Mouse (Mus musculus) thymus, postnatal 36 days (tissue): ENCODE results near the gene Nisch.
A peak's percentile ranks its signal among the peaks of the same experiment; 100 is the strongest.

Experiments
- DNase-seq, 2 experiments: peaks; one replicate each; pipeline ENCODE4 v3.0.0; 2022; ENCODE audit warnings: mixed read lengths in 2 of 2

Nisch gene

DNA sequence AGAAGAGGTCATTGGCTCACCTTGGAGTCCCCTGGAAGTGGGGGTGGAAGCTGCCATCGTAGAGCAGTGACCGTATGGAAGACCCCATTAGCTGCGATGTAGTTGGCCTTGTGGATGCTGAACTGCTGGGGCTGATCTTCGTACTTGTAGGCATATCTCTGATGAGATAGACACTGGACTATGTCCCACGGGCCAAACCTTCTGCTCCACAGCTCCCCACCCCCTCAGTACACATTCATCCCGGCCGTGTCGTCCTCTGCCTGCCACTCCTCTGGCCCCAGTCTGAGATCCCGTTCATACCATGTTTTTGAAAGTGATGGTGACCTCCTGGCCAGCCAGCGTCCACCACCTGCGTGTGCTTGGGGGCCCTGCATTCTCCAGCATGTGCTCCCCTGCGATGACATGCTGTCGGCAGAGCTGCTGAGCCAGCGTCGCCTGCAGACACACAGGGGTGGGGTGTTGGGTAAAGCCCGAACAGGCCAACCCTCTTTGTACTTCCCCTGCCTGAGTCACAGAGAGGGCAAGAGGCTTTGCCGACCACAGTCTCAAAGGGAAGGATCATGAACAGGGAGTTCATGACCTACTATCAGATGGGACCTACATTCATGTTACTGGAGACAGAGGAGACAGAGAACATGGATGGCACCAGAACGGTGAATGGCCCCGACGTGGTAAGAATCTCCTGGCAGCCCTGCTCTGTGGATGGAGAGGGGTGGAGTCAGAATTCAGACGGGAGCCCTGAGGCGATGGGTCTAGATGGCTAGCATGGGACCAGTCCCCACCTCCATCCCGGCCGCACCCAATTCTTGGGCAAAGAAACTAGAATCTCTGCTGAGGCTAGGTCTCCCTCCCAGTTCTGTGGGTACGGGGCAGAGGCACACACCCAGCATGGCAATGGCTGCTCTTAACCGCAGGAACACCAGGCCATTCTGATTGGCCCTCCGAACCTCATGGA, 56.3 kb downstream of the Nisch start:
- DNase-seq, result no peak

DNA sequence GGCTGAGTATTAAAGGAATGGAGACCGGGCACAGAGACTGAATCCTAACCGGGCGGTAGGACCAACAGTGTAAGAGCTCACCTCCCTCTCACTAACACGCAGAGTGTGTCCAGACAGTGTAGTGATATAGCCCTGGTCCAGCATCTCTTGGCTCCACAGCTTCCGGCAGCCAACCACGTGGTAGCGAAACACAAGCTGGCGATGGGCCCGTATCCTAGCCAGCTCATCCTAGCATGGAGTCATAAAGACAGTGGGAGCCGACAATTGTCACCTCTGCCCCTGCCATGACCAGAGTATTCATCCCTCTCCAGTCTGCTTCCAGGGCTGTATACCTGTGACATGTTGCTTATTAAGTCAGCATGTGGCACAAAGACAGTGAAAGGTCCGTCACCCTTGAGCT, 71.1 kb downstream of the Nisch start:
- DNase-seq, result no peak

DNA sequence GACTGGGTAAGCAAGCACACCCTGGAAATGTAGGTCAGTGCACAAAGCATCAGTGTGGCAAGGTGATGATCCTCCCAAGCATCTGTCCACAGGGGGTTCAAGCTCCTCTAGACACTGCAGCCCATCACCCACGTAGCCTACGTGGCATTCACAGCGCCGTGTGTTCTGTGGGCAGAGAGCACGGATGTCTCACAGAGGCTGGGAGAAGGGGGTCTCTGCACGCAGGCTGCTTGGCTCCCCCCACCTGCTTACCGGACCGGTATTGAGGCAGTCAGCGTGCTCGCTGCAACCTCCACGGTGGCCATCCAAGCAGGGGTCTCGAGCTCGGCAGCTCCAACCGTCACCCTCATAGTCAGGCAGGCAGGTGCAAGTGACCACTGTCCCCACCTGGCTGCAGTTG, 75.7 kb downstream of the Nisch start:
- DNase-seq, result no peak

DNA sequence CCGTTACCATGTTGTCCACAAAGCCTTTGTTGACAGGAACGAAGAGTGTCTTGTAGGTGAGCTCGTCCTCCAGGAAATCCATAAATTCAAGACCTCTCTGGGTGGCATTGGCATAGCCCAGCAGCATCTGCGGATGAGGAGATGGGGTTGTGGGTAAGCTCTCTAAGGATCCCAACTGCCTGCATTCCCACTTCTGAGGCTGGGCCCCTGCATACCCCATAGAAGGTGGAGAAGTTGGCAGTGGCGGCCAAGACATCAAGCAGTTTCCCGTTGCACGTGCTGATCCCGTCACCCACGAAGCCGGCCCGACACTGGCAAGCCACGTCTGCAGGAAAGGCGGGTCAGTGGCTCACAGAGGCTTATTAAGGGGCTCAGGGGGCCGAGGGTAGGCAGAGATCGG, 76.6 kb downstream of the Nisch start:
- DNase-seq, result no peak

DNA sequence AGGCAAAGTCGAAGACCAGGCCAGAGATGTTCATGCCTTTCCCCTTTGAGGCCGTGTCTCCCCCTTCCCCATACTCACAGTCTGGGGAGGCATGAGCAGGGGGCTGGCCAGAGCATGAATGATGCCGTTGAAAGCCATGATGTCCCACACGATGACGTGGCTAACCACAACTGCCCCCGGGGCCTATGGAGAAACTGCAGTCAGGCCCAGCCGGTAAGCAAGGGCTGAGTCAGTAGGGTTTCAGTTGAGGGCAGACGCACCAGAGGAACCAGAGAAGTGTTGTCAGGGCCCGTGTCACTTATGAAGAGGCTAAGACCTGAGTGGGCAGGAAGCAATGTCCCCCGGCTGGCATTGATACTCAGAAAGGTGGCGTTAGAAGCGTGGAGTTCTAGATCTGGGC, 77.1 kb downstream of the Nisch start:
- no peak for DNase-seq

DNA sequence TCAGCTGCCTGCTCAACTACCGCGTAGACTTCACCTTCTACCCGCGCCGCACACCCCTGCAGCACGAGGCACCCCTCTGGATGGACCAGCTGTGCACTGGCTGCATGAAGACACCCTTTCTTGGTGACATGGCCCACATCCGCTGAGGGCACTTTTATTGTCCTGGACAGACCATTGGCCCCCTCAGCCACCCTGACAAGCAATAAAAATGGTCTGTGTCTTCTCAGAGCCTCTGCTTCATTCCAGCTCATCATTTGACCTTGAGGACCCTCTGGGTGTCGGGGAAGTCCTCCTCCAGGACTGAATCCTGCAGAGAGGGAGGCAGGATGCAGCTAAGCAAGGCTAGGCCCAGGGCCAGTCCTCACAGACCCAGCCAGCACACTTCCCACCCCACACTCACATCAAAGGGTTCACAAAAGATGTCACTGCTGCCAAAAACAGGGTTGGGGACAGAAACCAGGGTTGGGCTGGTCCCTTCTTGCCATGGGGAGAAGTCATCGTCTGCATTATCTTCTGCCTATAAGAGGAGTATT, 77.8 kb downstream of the Nisch start:
- no peak for DNase-seq

DNA sequence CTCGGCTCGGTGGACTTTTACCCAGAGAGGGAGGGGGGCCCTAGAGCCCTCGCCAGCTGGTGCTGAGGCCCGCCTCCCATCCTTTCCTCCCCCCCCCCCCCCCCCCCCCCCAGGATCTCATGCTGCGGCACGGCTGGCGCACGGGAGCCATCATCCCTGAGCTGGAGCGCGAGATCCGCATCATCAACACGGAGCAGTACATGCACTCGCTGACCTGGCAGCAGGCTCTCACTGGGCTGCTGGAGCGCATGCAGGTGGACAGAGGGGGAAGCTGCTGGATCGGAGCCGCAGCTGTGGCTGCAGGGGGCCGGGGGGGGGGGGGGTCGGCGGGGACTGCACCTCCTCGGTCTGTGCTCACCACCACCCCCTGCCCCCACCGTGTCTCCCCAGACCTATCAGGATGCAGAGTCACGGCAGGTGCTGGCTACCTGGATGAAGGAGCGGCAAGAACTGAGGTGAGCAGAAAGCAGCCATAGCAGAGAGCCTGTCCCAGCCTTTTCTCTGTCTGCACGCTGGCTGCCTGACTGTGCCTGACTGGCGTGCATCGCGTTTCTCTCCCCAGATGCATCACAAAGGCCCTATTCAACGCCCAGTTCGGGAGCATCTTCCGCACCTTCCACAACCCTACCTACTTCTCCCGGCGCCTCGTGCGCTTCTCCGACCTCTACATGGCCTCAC, 78.4 kb downstream of the Nisch start:
- DNase-seq, result no peak

DNA sequence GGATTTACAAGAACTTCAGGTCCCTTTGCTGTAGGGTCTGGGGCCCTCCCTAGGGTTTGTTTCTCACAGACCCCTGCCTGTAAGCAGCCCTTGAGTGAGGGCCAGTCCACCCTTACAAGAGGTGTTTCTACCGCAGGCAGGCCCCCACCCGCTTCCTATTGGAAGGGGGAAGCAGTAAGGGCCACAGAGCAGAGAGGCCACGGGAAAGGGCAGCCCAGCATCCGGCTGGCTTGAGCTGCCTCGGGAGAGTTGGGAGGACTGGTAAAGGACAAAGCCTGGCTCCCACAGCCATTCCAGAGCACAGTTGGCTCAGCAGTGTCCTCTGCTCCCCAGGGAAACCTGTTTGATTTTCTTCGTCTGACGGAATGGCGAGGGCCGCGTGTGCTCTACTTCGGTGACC, 79.0 kb downstream of the Nisch start:
- peak in 1 of 2 experiments; percentile 1 for DNase-seq

DNA sequence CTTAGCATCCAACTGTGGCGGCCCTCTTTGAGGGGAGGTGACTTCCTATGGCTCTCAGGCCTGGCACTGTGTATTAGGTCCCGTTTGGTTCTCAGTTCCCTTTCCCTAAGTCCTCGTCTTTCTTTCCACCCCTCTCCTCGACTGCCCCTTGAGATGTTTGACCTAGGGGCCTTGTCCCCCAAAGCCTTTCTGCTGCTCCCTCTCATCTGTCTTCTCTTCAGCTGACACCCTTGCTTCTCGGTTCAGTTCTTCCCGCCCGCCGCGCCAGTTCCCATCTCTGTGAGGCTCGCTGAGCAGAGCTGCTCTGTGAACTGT, 79.5 kb downstream of the Nisch start:
- no peak for DNase-seq

DNA sequence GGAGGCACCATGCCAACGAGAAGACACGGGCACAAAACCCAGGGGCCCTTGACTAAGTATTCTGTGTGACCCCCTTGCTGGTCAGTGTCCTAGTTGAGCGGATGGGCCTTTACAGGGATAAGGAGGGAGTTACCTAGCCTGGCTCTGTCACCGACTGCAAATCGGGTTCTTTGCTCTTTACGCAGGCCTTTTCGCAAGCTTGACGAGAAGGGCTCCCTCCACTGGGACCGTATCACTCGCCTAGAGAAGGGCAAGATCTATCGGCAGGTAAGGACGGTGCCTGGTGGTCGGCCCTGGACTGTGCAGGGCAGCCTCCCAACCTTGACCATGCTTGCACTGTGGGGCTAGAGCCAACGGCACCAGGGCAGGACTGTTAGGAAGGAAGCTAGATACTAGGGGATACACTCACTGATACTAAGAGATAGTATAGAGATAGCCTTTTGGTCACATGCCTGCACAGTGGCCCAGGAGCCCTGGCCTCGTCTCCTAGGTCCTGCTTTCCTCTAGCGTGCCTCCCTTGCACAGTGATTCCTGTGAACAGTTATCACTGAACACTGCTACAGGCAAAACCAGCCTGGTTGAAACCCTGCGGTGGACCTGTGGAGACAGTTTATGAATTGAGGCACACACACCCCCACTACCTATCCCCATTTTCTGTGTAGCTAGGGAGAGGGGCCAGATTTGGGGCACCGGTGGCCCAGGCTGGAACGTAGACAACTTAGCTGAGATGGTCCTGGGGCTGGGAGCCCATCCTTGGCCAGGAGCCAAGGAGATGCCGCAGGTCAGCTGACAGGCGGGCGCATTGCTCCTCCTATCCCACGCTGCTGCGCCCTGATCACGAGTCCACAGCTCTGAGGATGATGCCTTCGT, 80.1 kb downstream of the Nisch start:
- peak in 1 of 2 experiments; percentile 2 for DNase-seq

DNA sequence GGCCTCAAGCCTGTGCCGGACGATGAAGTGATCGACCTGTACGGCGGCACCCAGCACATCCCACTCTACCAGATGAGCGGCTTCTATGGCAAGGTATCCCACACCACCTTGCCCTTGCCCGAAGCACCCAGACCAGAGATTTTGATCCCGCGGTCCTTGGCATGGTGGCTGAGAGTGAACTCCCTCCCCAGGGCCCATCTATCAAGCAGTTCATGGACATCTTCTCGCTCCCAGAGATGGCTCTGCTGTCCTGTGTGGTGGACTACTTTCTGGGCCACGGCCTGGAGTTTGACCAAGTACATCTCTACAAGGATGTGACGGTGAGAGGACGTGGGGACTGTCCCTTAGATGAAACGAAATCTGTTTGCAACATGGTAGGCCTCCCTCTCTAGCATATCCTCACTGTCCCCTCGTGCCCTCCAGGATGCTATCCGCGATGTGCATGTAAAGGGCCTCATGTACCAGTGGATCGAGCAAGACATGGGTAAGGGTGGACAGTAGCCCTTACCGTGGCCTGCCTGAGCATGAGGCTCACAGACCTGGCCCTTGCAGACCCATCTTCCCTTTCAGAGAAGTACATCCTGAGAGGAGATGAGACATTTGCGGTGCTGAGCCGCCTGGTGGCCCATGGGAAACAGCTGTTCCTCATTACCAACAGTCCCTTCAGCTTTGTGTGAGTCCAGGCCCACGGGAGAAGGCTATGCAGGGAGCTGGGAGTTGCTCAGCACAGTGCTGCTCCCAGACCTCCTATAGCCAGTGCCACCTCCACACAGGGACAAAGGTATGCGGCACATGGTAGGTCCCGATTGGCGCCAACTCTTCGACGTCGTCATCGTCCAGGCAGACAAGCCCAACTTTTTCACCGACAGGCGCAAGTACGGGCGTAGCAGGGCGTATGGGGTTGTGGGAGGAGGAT, 81.0 kb downstream of the Nisch start:
- peak in 1 of 2 experiments; percentile 4 for DNase-seq

DNA sequence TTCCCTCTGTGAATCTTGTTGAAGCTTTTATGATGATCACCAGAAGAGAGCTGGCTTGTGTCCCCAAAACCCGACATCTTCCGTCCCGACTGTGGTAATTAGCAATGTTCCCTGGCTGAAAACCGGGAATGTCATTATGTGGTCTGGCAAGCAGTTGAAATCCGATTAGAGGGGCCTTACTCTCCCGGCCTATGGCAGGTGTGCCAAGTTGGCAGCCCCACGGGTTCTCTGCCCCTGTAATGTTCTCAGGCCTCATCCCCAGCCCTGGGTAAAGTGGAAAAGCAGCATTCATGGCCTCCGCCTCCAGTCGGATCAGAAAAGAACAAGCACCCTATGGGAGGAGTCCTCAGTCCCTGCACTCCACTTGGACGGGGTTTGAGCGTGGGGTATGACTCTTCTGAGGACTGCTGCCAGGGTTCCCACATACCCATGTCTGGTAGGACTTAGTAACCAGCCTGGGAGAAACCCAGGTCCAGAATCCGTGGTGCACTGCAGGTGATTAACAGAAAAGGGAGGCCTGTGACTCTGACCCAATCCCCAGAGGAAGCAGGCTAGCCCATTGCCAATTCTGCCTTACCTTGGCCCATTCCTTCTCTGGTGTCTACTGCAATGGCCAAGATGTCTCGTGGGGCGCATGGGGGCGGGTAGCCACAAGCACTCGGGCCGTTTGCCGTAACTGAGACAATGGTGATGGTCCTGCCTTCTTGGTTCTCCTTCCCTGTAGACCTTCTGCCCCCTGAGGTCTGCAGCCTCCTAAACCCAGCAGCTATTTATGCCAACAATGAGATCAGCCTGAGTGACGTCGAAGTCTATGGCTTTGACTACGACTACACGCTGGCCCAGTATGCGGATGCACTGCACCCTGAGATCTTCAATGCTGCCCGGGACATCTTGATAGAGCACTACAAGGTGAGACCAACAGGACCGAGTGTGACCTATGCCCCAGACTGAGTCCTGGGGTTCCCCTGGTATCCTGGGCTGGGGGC, 82.4 kb downstream of the Nisch start:
- peak in 1 of 2 experiments; percentile 1 for DNase-seq

DNA sequence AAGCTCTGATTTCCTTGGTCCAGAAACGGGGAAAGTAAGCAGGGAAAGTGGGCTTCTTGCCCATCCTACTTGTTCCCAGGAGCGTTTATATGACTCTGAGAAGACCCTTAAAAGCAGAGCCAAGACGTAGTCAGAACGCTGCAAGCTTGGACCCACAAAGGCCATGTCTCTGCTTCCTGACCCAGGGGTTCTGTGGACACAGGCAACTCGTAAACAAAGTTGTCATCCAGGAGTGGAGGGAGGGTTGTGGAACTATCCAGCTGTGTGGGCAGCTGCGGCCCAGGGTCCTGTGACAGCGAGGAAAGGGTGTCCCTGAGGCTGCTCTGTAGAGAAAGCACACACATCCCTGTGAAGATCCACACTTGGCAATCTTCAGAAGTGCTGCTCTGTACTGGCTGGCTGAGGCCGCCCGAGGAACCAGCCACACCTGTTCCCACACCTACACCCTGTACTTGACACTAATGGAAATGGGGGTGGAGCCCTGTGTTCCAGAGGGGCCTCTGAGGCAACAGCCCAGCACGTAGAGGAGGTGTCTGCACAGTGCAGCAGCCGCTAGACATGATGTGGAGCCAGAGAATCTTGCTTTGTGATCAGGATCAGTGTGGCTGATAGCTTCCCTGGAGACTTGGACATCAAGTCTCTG, 83.6 kb downstream of the Nisch start:
- no peak for DNase-seq

DNA sequence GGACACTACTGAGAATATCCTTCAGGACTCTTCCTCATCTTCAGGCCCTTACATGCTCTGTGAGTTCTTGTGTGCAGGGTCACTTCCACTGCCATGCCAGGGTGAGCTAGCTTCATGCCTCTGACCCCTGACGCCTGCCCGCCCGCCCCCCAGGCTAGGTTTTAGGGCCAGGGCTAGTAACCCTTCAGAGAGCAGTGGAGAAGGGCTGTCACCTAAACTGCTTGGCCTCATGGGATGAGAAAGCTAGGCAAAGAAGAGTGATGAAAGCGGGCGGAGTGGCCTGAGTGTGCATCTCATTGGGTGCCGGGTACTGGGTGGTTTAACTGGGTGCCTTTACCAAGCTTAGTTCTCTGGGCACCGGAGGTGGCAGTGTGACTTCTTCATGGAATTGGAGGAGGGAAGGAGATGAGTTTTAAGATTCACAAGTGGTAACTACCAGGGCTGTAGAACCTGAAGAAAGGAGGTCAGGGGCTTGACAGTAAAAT, 84.2 kb downstream of the Nisch start:
- no peak for DNase-seq

DNA sequence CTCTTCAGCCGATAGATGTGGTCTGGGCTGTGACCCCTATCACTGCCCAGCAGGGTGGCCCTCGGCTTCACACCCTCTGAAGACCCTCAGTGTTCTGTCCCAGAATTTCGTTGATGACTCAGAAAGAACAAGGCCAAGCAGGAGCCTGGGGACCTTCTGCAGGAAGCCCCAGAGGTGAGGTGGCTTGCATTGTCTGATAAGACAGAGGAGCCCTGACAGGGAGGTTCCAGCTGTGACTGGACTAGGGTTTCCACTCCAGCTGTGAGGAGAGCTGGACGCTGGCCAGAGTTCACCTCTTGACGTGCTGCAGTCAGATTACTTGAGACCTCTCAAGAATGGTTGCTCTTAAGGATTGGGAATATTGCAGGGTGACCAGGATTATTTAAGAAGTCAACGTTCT, 84.7 kb downstream of the Nisch start:
- DNase-seq, result no peak

DNA sequence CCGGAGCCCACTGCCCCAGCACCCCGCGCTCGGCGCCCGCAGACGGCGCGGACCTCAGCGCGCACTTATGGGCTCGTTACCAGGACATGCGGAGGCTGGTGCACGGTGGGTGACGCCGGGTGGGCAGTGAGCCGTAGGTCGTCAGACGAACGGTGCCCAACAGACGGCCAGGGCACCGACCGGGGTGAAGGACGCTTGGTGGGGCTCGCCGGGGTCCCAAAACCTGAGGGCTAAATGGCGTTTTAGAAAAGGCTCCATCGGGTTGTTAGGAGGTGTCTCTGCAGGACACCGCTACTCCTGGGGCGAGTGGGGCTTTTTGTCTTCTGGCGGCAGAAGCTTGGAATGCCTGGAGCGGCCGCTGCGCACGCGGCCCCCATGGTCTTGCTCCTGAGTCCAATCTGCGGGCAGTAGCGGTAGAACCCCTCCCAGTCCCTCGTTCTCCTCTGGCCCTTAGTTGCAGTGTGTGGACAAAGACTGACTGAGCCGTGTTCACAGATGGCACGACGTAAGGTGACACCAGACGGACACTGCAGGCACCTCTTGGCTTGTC, 85.4 kb downstream of the Nisch start:
- DNase-seq, result no peak

DNA sequence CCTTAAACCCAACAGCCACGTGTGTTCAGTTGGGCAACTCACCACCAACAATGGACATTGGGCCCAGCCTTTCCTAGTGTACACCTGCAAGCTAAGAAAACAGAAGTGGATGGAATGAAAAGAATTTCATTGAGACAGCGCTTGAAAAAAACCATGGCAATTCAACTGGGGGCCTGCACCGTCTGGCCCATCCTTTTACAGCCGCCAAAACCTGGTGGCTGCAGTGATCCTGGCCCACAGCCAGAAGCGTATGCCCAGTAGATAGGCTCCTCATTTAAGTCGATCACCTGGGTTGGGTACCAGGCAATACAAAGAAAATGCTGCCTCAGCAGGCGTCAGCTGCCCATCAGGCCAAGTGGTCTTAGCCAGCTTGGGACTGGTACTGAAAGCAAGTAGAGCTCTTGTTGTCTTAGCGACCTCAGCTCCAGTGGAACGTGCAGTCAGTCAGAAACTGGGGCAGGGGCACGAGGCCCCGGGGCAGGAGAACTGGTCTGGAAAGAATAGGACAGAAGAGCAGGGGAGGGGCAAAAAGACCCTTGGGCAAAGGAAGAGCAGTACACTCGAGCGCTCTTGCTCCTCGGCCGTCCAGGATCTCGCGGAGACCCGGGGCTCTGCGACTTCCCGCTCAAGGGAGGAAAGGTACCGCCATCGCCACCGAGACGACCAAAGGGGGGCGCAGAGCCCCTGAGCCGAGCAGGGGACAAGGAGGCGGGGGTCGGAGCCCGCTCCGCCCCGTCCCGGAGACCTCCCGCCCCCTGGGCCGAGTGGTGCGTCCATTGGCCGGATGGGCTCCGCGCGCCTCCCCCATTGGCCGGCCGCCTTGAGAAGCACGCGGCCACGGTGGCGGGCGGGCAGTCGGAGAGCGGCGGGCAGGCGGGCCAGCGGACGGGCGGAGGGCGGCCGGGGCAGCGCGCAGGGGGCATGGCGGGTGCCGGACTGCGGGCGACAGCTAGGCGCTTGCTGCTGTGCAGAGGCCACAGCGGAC, 86.2 kb downstream of the Nisch start, which contains the start of gene Nt5dc2:
Gene Nt5dc2 (plus strand): TSS at position 818 of the 985 bp plus-strand sequence.
- DNase-seq, result peak; percentile 89 to 93
